Mouse (Mus musculus) midbrain, embryonic 12.5 days (tissue): ENCODE data around the gene Taar7a. TPM values are rescaled to one million over a fixed set of nuclear protein-coding genes. Genes with fewer than 3 reads are reported as not detected.

Experiments
- ATAC-seq: fragments of 200-750 bp; cut with Nextera tagmentation; 2 replicates; pipeline ENCODE4 v1.8.0; 2017; ENCODE audit warnings: low read depth, moderate TSS enrichment, moderate library complexity; ENCODE audit not compliant: low FRiP score
- H3K27ac ChIP-seq: fragments of 300-500 bp; sonication (generic); replicated peaks from 2 replicates; pipeline ENCODE4 v1.5.1; 2016; ENCODE audit warnings: mild to moderate bottlenecking
- H3K27me3 ChIP-seq: fragments of 300-500 bp; sonication (generic); 2 replicates; pipeline ENCODE4 v1.6.1; 2016; ENCODE audit warnings: mild to moderate bottlenecking
- H3K36me3 ChIP-seq: fragments of 300-500 bp; sonication (generic); 2 replicates; pipeline ENCODE4 v1.6.1; 2016
- H3K4me1 ChIP-seq: fragments of 300-500 bp; sonication (generic); 2 replicates; pipeline ENCODE4 v1.6.1; 2016
- H3K4me2 ChIP-seq: fragments of 300-500 bp; sonication (generic); replicated peaks from 2 replicates; pipeline ENCODE4 v1.6.1; 2016; ENCODE audit warnings: mild to moderate bottlenecking, moderate library complexity
- H3K4me3 ChIP-seq: fragments of 300-500 bp; sonication (generic); 2 replicates; pipeline ENCODE4 v1.5.1; 2016; ENCODE audit warnings: mild to moderate bottlenecking
- H3K9ac ChIP-seq: fragments of 300-500 bp; sonication (generic); replicated peaks from 2 replicates; pipeline ENCODE4 v1.6.1; 2016; ENCODE audit warnings: mild to moderate bottlenecking, moderate library complexity
- H3K9me3 ChIP-seq: fragments of 300-500 bp; sonication (generic); 2 replicates; pipeline ENCODE4 v1.6.1; 2016; ENCODE audit warnings: mild to moderate bottlenecking
- WGBS: fragments of 180-500 bp; shearing (Covaris S2); methylation state at CpG from one replicate; pipeline ENCODE4 v1.1.7; 2016; 5-methylcytosine and 5-hydroxymethylcytosine counted together
- polyA plus RNA-seq: library from polyadenylated mRNA; unstranded; fragments of >200 nt; fragmentation: Nextera tagmentation; extraction: Ambion mirVana; gene quantifications from 2 replicates; pipeline ENCODE4 v1.2.1, GENCODE M21; 2016

Taar7a gene
- polyA plus RNA-seq, 1 experiment from 2014 or later: not detected

DNA sequence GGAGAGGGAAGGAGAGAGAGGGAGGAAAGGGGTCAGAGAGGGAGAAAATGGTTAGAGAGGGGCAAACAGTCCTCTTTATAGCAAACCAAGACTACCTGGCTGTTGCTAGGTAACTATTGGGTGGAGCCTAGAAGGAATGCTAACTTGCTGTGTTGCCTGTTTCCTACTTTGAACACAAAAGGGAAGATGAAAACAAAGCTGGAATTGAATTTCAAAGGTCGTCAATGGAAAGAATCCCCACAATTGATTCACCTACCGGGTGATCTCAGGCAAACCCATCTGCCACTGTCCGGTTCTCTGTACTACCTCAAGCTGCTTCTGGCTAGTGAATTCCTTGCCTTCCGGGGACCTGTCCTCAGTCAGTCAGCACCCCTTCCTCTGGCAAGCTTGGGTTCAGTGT is 15.3 kb downstream of the Taar7a start:
- no peaks in the 10 kb centered on the region for H3K27me3 ChIP-seq
- H3K4me2 ChIP-seq: no peak overlapping the region
- 48% methylated on average over 4 of the region's 4 CpGs for WGBS
- H3K36me3 ChIP-seq: no peaks in the 10 kb centered on the region
- no peak overlapping the region for H3K27ac ChIP-seq
- no peaks in the 10 kb centered on the region for H3K4me1 ChIP-seq
- H3K9me3 ChIP-seq: no peaks in the 10 kb centered on the region
- no peak overlapping the region for H3K4me3 ChIP-seq
- no peak overlapping the region for H3K9ac ChIP-seq
- no peak for ATAC-seq

DNA sequence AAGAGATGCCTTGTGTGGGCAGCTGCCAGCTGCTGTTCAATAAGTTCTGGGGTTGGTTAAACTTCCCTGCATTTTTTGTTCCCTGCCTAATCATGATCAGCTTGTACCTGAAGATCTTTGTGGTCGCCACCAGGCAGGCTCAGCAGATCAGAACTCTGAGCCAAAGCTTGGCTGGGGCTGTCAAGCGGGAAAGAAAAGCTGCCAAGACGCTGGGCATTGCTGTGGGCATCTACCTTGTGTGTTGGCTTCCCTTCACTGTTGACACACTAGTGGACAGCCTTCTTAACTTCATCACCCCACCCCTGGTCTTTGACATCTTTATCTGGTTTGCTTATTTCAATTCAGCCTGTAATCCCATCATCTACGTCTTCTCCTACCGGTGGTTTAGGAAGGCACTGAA is 22.0 kb downstream of the Taar7a start:
- Histone ChIP-seq H3K4me3 (no peak overlapping the region), H3K27ac (no peak overlapping the region), H3K9ac (no peak overlapping the region), H3K9me3 (no peaks in the 10 kb centered on the region), H3K4me1 (no peaks in the 10 kb centered on the region), H3K27me3 (no peaks in the 10 kb centered on the region), H3K4me2 (no peak overlapping the region), H3K36me3 (no peaks in the 10 kb centered on the region)
- no peak for ATAC-seq
- WGBS: 76% methylated on average over 5 of the region's 5 CpGs

- ATAC-seq: no peak
- Histone ChIP-seq H3K4me3 (no peak within 1 kb of the TSS), H3K4me1 (no peaks in the 10 kb centered on the region), H3K36me3 (no peaks in the 10 kb centered on the region), H3K4me2 (no peak within 1 kb of the TSS), H3K9me3 (no peaks in the 10 kb centered on the region), H3K27ac (no peak within 1 kb of the TSS), H3K9ac (no peak within 1 kb of the TSS), H3K27me3 (no peaks in the 10 kb centered on the region)
- 94% methylated on average over 11 of the region's 11 CpGs for WGBS
Observed at GRCm38 (mm10) chr10:23970656-23971165, 22.6 kb downstream of the Taar7a start, which contains the start of gene Taar5. Gene Taar5 (plus strand): TSS chr10:23970706.

- Histone ChIP-seq H3K4me1 (no peaks in the 10 kb centered on the region), H3K4me2 (no peak overlapping the region), H3K36me3 (no peaks in the 10 kb centered on the region), H3K9me3 (no peaks in the 10 kb centered on the region), H3K9ac (no peak overlapping the region), H3K27ac (no peak overlapping the region), H3K27me3 (no peaks in the 10 kb centered on the region), H3K4me3 (no peak overlapping the region)
- WGBS: 90% methylated on average over 6 of the region's 6 CpGs
- no peak for ATAC-seq
Observed at GRCm38 (mm10) chr10:23964921-23965610, 28.2 kb downstream of the Taar7a start.

GRCm38 (mm10) chr10:23963444-23963843 is 29.8 kb downstream of the Taar7a start:
- H3K27me3 ChIP-seq: no peaks in the 10 kb centered on the region
- H3K9me3 ChIP-seq: no peaks in the 10 kb centered on the region
- H3K4me1 ChIP-seq: no peaks in the 10 kb centered on the region
- H3K36me3 ChIP-seq: no peaks in the 10 kb centered on the region
- no peak for ATAC-seq
- no peak overlapping the region for H3K4me3 ChIP-seq
- WGBS: 68% methylated on average over 3 of the region's 3 CpGs
- H3K4me2 ChIP-seq: no peak overlapping the region
- no peak overlapping the region for H3K9ac ChIP-seq
- no peak overlapping the region for H3K27ac ChIP-seq

- H3K4me3 ChIP-seq: no peak within 1 kb of the TSS
- H3K4me1 ChIP-seq: no peaks in the 10 kb centered on the region
- no peaks in the 10 kb centered on the region for H3K36me3 ChIP-seq
- no peak within 1 kb of the TSS for H3K9ac ChIP-seq
- no peak within 1 kb of the TSS for H3K27ac ChIP-seq
- no peaks in the 10 kb centered on the region for H3K9me3 ChIP-seq
- no peak for ATAC-seq
- no peaks in the 10 kb centered on the region for H3K27me3 ChIP-seq
- 95% methylated on average over 13 of the region's 13 CpGs for WGBS
- no peak within 1 kb of the TSS for H3K4me2 ChIP-seq
Observed at GRCm38 (mm10) chr10:23960444-23960915, 32.8 kb downstream of the Taar7a start, which contains the start of gene Taar4. Gene Taar4 (plus strand): TSS chr10:23960494.

DNA sequence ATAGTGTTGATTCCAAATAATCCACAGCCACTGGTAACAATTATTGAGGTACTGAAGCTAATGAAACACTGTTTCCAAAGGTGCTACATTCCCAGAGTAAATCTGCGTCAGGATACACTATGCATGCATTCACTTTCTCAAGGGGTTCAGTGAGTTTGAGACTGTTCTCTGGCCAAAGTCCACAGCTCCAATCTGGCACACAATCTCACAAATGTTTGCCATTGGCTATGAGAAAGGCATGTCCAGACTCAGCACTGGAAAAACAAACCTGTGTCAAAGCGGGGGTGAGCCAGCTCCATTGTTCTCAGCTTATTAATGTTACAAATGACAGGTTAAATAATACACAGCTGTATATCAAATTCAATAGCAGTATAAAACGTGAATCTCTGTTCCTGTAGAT is 34.2 kb downstream of the Taar7a start:
- 75% methylated on average over 3 of the region's 3 CpGs for WGBS
- H3K4me3 ChIP-seq: no peak overlapping the region

DNA sequence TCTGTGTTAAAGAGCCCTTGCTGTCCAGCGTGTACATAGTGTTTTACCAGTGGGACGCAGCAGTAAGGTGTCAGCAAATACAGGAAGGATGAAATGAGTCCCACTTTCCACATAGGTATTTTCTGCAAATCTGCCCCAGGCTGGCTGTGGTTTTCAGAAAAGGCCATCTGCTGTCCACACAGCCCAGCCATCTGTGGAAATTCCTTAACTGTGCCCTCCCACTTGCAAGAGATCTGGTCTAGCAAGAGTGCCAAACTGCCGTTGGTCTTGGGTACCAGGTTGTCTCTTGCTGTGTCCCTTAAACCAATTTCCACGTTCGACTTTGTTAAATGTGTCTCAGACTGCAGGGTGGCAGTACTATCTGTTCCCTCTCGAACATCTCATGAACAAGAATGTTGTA is 41.6 kb downstream of the Taar7a start:
- Histone ChIP-seq H3K4me3 (no peak overlapping the region), H3K4me2 (no peak overlapping the region), H3K4me1 (no peaks in the 10 kb centered on the region), H3K27ac (no peak overlapping the region), H3K9me3 (no peaks in the 10 kb centered on the region), H3K27me3 (no peaks in the 10 kb centered on the region), H3K36me3 (no peaks in the 10 kb centered on the region), H3K9ac (no peak overlapping the region)
- 85% methylated on average over 6 of the region's 6 CpGs for WGBS
- ATAC-seq: no peak

More for the DNA sequence above, 34.2 kb downstream of the Taar7a start:
- Histone ChIP-seq H3K36me3 (no peaks in the 10 kb centered on the region), H3K9ac (no peak overlapping the region), H3K27ac (no peak overlapping the region), H3K4me2 (no peak overlapping the region), H3K27me3 (no peaks in the 10 kb centered on the region), H3K4me1 (no peaks in the 10 kb centered on the region), H3K9me3 (no peaks in the 10 kb centered on the region)
- no peak for ATAC-seq

GRCm38 (mm10) chr10:23949508-23950005 is 43.7 kb downstream of the Taar7a start, which contains the start of gene Taar3:
Gene Taar3 (plus strand): TSS chr10:23949558.
- ATAC-seq: no peak
- H3K27me3 ChIP-seq: no peaks in the 10 kb centered on the region

DNA sequence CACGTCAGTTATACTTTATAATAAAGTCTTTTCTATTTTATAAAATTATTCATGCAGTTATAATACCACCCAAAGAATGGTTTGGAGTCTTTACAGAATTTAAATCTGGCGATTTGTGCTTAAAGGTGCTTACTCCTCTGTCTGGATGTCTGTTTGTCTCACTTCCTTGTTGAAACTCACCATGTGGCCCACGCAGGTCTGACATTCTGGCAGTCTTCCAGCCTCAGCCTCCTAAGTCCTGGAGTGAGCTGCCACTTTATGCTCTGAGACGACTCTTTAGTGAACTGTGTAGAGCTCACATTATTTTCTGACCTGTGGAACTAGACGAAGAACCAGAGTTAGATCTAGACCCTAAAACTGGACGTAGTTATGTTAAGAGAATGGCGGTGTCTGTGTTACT is 45.3 kb downstream of the Taar7a start:
- no peaks in the 10 kb centered on the region for H3K36me3 ChIP-seq
- no peaks in the 10 kb centered on the region for H3K27me3 ChIP-seq
- ATAC-seq: no peak
- no peaks in the 10 kb centered on the region for H3K4me1 ChIP-seq
- H3K9me3 ChIP-seq: no peaks in the 10 kb centered on the region
- H3K27ac ChIP-seq: no peak overlapping the region
- H3K9ac ChIP-seq: no peak overlapping the region
- H3K4me3 ChIP-seq: no peak overlapping the region
- no peak overlapping the region for H3K4me2 ChIP-seq
- WGBS: 74% methylated on average over 7 of the region's 7 CpGs

More at GRCm38 (mm10) chr10:23949508-23950005, 43.7 kb downstream of the Taar7a start, which contains the start of gene Taar3:
- H3K9me3 ChIP-seq: no peaks in the 10 kb centered on the region
- no peak within 1 kb of the TSS for H3K4me2 ChIP-seq
- no peaks in the 10 kb centered on the region for H3K36me3 ChIP-seq
- H3K27ac ChIP-seq: no peak within 1 kb of the TSS
- H3K4me1 ChIP-seq: no peaks in the 10 kb centered on the region
- 85% methylated on average over 16 of the region's 16 CpGs for WGBS
- no peak within 1 kb of the TSS for H3K9ac ChIP-seq
- H3K4me3 ChIP-seq: no peak within 1 kb of the TSS

DNA sequence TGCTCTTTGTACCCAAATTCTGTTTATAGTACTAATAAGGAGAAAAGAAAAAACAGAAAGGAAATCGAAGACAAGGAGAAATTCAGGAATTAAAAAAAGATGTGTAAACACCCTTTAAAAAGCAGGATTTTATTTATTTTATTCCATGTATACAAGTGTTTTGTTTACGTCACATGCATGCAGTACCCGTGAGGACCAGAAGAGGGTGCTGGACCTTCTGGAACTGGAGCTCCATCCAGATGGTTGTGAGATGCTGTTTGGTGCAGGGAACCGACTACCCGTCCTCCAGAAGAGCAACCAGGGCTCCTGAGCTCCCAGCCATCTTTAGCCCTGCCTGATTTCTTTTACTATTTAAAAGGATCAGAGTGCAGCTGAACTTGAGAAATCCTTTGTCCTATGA is 50.8 kb downstream of the Taar7a start:
- WGBS: 77% methylated on average over 5 of the region's 5 CpGs
- no peaks in the 10 kb centered on the region for H3K36me3 ChIP-seq
- no peak for ATAC-seq
- no peaks in the 10 kb centered on the region for H3K9me3 ChIP-seq
- no peak overlapping the region for H3K4me3 ChIP-seq
- no peak overlapping the region for H3K4me2 ChIP-seq
- H3K4me1 ChIP-seq: no peaks in the 10 kb centered on the region
- H3K27me3 ChIP-seq: no peaks in the 10 kb centered on the region
- H3K9ac ChIP-seq: no peak overlapping the region
- H3K27ac ChIP-seq: no peak overlapping the region
